Mouse (Mus musculus): ENCODE results near the gene Cdh12. TPM values are rescaled to one million over a fixed set of nuclear protein-coding genes. Genes with fewer than 3 reads are reported as not detected.

Gene Cdh12
- total and polyA plus RNA-seq, 3 experiments, result not detected

- H3K27ac ChIP-seq (ENCODE audit: control insufficient read depth, low read depth, low read length), result no peak overlapping the region
- H3K4me3 ChIP-seq (ENCODE audit: control insufficient read depth in 1 of 2, insufficient read depth in 1 of 2, low read depth in 2 of 2, low read length in 2 of 2), result no peak overlapping the region
- H3K79me2 ChIP-seq (ENCODE audit: control insufficient read depth, insufficient read depth, low read length, poor library complexity), result no peaks in the 10 kb centered on the region
- no peak overlapping the region for H3K9ac ChIP-seq (ENCODE audit: control insufficient read depth, low read depth, low read length, poor library complexity, severe bottlenecking)
- DNase-seq (ENCODE audit: low read depth, low spot score), result no peak
- no peaks in the 10 kb centered on the region for H3K9me3 ChIP-seq (replicated peaks; ENCODE audit: insufficient read depth, low read length)
- H3K36me3 ChIP-seq (ENCODE audit: control insufficient read depth in 1 of 2, insufficient read depth in 2 of 2, low read length in 2 of 2), result no peaks in the 10 kb centered on the region
- no peaks in the 10 kb centered on the region for H3K27me3 ChIP-seq (ENCODE audit: control insufficient read depth in 1 of 2, insufficient read depth in 2 of 2, low read length in 2 of 2)
- H3K4me1 ChIP-seq (ENCODE audit: control insufficient read depth in 1 of 2, insufficient read depth in 2 of 2, low read length in 2 of 2), result no peaks in the 10 kb centered on the region; a peak in 1 of 4 replicates
- no peak for TF ChIP-seq NELFE (IDR thresholded peaks at IDR 0.05; ENCODE audit: low read depth, low read length)
- TF ChIP-seq CHD2 (IDR thresholded peaks at IDR 0.05; ENCODE audit: low read length), result no peak
- TF ChIP-seq RCOR1 (IDR thresholded peaks at IDR 0.05; ENCODE audit: low read depth, low read length), result no peak
- TF ChIP-seq ELF1 (IDR thresholded peaks at IDR 0.05; ENCODE audit: low read depth, low read length), result no peak
- TF ChIP-seq MYC (IDR thresholded peaks at IDR 0.05; ENCODE audit: low read depth, low read length), result no peak
- TF ChIP-seq ZNF384 (IDR thresholded peaks at IDR 0.05; ENCODE audit: low read depth, low read length), result no peak
- TF ChIP-seq POLR2A (IDR thresholded peaks at IDR 0.05; ENCODE audit: control insufficient read depth in 1 of 2, insufficient read depth in 1 of 2, low read depth in 1 of 2, low read length in 2 of 2, poor library complexity in 1 of 2), result no peak
- TF ChIP-seq ZMIZ1 (IDR thresholded peaks at IDR 0.05; ENCODE audit: low read depth, low read length), result no peak
- TF ChIP-seq ETS1 (IDR thresholded peaks at IDR 0.05; ENCODE audit: low read depth, low read length), result no peak
- TF ChIP-seq E2F4 (IDR thresholded peaks at IDR 0.05; ENCODE audit: borderline replicate concordance, low read depth, low read length), result no peak
- no peak for TF ChIP-seq EP300 (IDR thresholded peaks at IDR 0.05; ENCODE audit: low read depth in 1 of 2, low read length in 2 of 2)
- TF ChIP-seq ZC3H11A (IDR thresholded peaks at IDR 0.05; ENCODE audit: low read depth, low read length), result no peak
- no peak for TF ChIP-seq RAD21 (IDR thresholded peaks at IDR 0.05; ENCODE audit: low read depth, low read length)
These were observed 387.9 kb downstream of the Cdh12 start for GRCm38 (mm10) chr15:20836991-20837390.

GRCm38 (mm10) chr15:20841479-20841878 is 392.4 kb downstream of the Cdh12 start:
- Histone ChIP-seq H3K9me3 (replicated peaks; ENCODE audit: insufficient read depth, low read length) (no peaks in the 10 kb centered on the region), H3K27me3 (ENCODE audit: control insufficient read depth in 1 of 2, insufficient read depth in 2 of 2, low read length in 2 of 2) (no peaks in the 10 kb centered on the region), H3K79me2 (ENCODE audit: control insufficient read depth, insufficient read depth, low read length, poor library complexity) (no peaks in the 10 kb centered on the region), H3K4me1 (ENCODE audit: control insufficient read depth in 1 of 2, insufficient read depth in 2 of 2, low read length in 2 of 2) (no peaks in the 10 kb centered on the region), H3K4me3 (ENCODE audit: control insufficient read depth in 1 of 2, insufficient read depth in 1 of 2, low read depth in 2 of 2, low read length in 2 of 2) (no peak overlapping the region), H3K9ac (ENCODE audit: control insufficient read depth, low read depth, low read length, poor library complexity, severe bottlenecking) (no peak overlapping the region), H3K27ac (ENCODE audit: control insufficient read depth, low read depth, low read length) (no peak overlapping the region), H3K36me3 (ENCODE audit: control insufficient read depth in 1 of 2, insufficient read depth in 2 of 2, low read length in 2 of 2) (no peaks in the 10 kb centered on the region)
- no peak for TF ChIP-seq ZKSCAN1 (IDR thresholded peaks at IDR 0.05; ENCODE audit: low read depth, low read length)
- no peak for TF ChIP-seq E2F4 (IDR thresholded peaks at IDR 0.05; ENCODE audit: borderline replicate concordance, low read depth, low read length)
- TF ChIP-seq KAT2A (conservative IDR thresholded peaks at IDR 0.05; ENCODE audit: low read depth, low read length), result no peak
- TF ChIP-seq TCF12 (IDR thresholded peaks at IDR 0.05; ENCODE audit: low read depth, low read length), result no peak
- TF ChIP-seq BHLHE40 (IDR thresholded peaks at IDR 0.05; ENCODE audit: borderline replicate concordance, low read depth, low read length), result no peak
- TF ChIP-seq RAD21 (IDR thresholded peaks at IDR 0.05; ENCODE audit: low read depth, low read length), result no peak
- TF ChIP-seq ZNF384 (IDR thresholded peaks at IDR 0.05; ENCODE audit: low read depth, low read length), result no peak
- no peak for TF ChIP-seq MAZ (IDR thresholded peaks at IDR 0.05; ENCODE audit: low read depth, low read length)
- no peak for DNase-seq (ENCODE audit: low read depth, low spot score)

Measured in MEL (cell line).